Mouse (Mus musculus): ENCODE measurements around the gene Kif24.

- TF ChIP-seq POLR2A (IDR thresholded peaks at IDR 0.05; ENCODE audit: borderline replicate concordance, insufficient read depth, low read length) (no peak), CTCF (IDR thresholded peaks at IDR 0.05; ENCODE audit: borderline replicate concordance, insufficient read depth, low read depth, low read length) (no peak)
These were observed 55.3 kb downstream of the Kif24 start for GRCm38 (mm10) chr4:41409341-41409740.
